Mouse (Mus musculus) embryonic fibroblast, embryonic 13.5 days (primary cell): Measurements from ENCODE around the gene Ptprt.

Experiments
- CTCF ChIP-seq: IDR thresholded peaks from 2 replicates; pipeline ENCODE4 v1.5.1; 2011; ENCODE audit warnings: mild to moderate bottlenecking, control low read depth, low read length, moderate library complexity, borderline replicate concordance; ENCODE audit not compliant: insufficient read depth
- POLR2A ChIP-seq: IDR thresholded peaks from 2 replicates; pipeline ENCODE4 v1.6.1; 2011; ENCODE audit warnings: low read depth, mild to moderate bottlenecking, control low read depth, low read length, moderate library complexity

GRCm38 (mm10) chr2:161511101-161511759, 1149.7 kb downstream of the Ptprt start:
- TF ChIP-seq CTCF (no peak), POLR2A (no peak)
